Mouse (Mus musculus) G1E (cell line): ENCODE measurements around the gene Rbms3.

Experiments used
- CTCF ChIP-seq: IDR thresholded peaks from 2 replicates; pipeline ENCODE4 v1.5.1; 2012; ENCODE audit warnings: low read depth, low read length, inconsistent platforms, mixed read lengths
- GATA1 ChIP-seq: IDR thresholded peaks from 2 replicates; pipeline ENCODE4 v1.6.1; 2012; ENCODE audit warnings: borderline replicate concordance, low read length, inconsistent platforms, mixed read lengths
- GATA2 ChIP-seq: IDR thresholded peaks from 2 replicates; pipeline ENCODE4 v1.6.1; 2012; ENCODE audit warnings: low read depth, low read length, inconsistent platforms, borderline replicate concordance
- POLR2AphosphoS5 ChIP-seq: IDR thresholded peaks from 2 replicates; pipeline ENCODE4 v1.6.1; 2012; ENCODE audit warnings: low read depth, low read length, inconsistent platforms; ENCODE audit not compliant: insufficient replicate concordance
- TAL1 ChIP-seq: conservative IDR thresholded peaks from 2 replicates; pipeline ENCODE4 v1.6.1; 2012; ENCODE audit warnings: low read depth, low read length, inconsistent platforms, mixed read lengths

DNA sequence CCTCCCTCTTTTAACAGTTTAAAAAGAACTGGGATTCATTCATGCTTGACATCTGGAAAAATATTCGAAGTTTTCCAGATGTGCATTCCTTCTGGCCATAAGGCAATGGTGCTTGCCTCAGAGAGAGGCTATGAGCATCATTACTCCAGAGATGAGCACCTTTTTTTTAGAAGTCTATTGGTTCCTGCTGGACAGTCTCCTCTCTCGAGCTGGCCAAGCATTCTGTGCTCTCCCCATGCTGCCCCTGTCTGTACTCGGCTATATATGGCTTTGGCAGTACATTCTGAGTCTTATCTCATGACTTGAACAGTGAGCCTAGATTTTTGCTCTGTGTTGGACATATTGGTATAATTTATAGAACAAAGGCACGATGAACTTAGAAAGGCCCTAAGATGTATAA, 952.6 kb downstream of the Rbms3 start:
- no peak for TF ChIP-seq CTCF
- no peak for TF ChIP-seq TAL1
- no peak for TF ChIP-seq GATA2
- TF ChIP-seq GATA1 = no peak
- TF ChIP-seq POLR2AphosphoS5 = no peak
